Mouse (Mus musculus) CD4-positive, CD25-positive, alpha-beta regulatory T cell, adult 9 weeks (primary cell): Measurements from ENCODE around the gene Trim23. TPM values are rescaled to one million over a fixed set of nuclear protein-coding genes. Genes with fewer than 3 reads are reported as not detected.

Experiments used
- polyA plus RNA-seq: library from polyadenylated mRNA; unstranded; fragments of 100-300 nt; shearing (Covaris generic); gene quantifications from one replicate; pipeline ENCODE4 v1.2.1, GENCODE M21; 2017

Gene Trim23
- polyA plus RNA-seq: 23.7 TPM

GRCm38 (mm10) chr13:104178650-104179121 lies at the start of gene Trim23:
Gene Trim23 (plus strand): TSS chr13:104178797.

DNA sequence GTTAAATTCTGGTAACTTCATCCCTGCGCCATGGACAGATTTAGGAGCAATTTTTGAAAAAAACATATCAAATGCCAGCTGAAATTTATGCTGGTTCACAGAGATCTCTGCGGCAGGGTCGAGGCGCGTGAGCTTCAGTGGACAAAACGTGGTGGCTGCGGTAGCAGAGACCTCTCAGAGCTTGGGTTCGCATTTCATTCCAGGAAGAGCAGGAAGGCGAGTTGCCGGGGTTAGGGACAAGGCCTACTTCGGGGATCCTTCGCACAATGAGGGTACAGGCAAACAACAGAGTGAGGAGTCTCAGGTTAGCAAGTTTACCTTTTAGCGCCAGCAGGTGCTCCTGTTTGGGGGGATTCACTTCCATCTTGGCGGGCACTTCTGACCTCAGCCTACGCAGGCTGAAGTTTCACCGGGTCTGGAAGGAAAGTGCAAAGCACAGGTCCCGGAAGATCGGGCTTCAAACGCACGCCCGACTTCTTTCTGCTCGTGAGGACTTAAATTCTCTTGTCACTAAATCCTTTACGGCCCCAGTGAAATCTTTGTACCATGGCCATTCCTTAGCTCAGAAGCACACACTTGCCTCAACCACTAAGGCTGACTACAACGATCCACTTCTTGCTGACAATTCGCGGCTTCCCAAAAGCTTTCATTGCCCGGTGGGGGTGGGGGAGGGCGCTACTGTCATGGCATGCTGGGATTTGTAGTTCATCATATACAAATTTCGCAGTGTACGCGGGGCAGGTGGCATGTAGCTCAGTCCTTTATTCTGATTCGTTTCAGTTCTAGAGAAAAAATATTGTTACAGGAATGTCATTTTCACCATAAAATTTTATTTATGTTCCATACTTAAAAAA lies 574 bp upstream of the Trim23 start, which contains the start of gene Trappc13:
Gene Trappc13, minus strand, starts transcription at position 674 of the 854 bp plus-strand sequence.

DNA sequence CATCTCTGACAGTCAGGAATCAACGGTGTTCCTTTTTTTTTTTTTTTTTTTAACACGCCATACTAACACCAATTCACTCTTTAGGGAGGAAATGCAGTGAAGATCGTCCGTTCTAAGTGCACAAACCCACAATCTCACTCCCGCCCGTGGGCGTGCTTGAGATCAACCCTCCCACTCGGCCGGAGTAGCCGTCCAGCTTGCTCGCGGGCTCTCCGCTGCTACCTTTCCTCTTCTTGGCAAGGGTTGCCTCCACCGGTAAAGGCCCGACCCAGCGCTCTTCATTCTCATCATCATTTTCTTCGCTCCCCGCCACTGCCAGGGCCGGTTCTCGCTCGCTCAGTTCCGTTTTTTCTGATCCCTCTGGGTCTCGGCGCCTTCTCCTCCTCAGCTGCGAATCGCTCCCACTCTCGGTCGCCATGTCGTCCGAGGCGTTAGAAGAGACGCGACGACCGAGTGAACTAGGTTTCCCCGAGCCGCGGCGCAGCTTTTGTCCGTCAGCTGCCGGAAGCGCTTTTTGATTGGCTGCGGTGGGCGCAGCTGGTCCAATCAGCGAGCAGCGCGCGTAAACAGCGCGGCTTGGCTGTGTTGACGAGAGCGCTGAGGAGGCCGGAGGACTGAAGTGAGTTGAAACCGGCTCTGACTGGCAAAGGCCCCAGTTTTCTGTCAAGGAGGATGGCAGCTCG lies 49.9 kb downstream of the Trim23 start, which contains the start of the genes Cenpk and Ppwd1:
Gene Cenpk, plus strand, starts transcription at position 228 of the 683 bp plus-strand sequence.
Gene Ppwd1, minus strand, starts transcription at position 460 of the 683 bp plus-strand sequence.

Other genes with a start within 250 kb of the Trim23 start
- gene Nln, start 69.2 kb upstream of the Trim23 start, polyA plus RNA-seq: 16.9 TPM
- 0.32 TPM for gene Sgtb, start 69.1 kb upstream of the Trim23 start, polyA plus RNA-seq
- gene Trappc13, start 328 bp upstream of the Trim23 start, polyA plus RNA-seq: 48.5 TPM
- 3.5 TPM for gene Cenpk, start 49.8 kb downstream of the Trim23 start, polyA plus RNA-seq
- gene Ppwd1, start 50.0 kb downstream of the Trim23 start, polyA plus RNA-seq: 10.3 TPM
- gene Adamts6, start 109.0 kb downstream of the Trim23 start, polyA plus RNA-seq: 34.0 TPM